Mouse (Mus musculus): ENCODE data around the gene Btbd35f10. TPM values are rescaled to one million over a fixed set of nuclear protein-coding genes. Genes with fewer than 3 reads are reported as not detected.
"Not testable (repeated sequence)": the region's sequence is repeated elsewhere in the genome, so short reads cannot be mapped to it uniquely, and the experiment has no call there.

The Btbd35f10 gene
- total RNA-seq (2021), result not detected
- long read RNA-seq, experiment 1, result 0 reads
- long read RNA-seq, experiment 2, result 0 reads

- intact Hi-C loops (cut with DNase I); DNase-seq: not testable (repeated sequence)
Measured at GRCm38 (mm10) chrX:3752785-3753184, at the start of gene Btbd35f10. Gene Btbd35f10, minus strand, starts transcription at chrX:3752885.

Other genes starting within 250 kb of the Btbd35f10 start
- gene Btbd35f18, start 52.7 kb downstream of the Btbd35f10 start, total RNA-seq (2021), result not detected
- gene Btbd35f16, start 204.1 kb upstream of the Btbd35f10 start, total RNA-seq (2021), result not detected

Data from heart, postnatal 14 days (tissue).